Mouse (Mus musculus) liver, adult (tissue): ENCODE results near the gene Aarsd1.

Experiments
- GATA4 ChIP-seq: IDR thresholded peaks from 2 replicates; pipeline ENCODE4 v1.6.1; 2014; ENCODE audit warnings: mild to moderate bottlenecking, low read length; ENCODE audit not compliant: insufficient replicate concordance

Aarsd1 gene

DNA sequence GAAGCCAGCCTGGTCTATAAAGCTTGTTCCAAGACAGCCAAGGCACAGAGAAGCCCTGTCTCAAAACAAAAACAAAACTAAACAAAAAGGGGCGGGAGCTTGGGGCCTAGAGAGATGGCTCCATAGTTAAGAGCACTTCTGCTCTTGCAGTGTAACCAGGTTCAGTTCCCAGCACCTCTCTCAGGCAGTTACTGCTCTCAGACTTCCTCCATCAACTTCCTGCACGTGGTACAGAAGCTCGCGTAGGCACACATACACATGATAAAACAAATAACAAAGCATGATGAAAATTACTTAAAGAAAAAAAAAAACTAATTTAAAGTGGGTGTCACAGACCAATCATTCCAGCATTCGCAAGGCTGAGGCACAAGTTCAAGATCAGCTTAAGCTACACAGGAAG is 2.7 kb upstream of the Aarsd1 start:
- TF ChIP-seq GATA4, result no peak

DNA sequence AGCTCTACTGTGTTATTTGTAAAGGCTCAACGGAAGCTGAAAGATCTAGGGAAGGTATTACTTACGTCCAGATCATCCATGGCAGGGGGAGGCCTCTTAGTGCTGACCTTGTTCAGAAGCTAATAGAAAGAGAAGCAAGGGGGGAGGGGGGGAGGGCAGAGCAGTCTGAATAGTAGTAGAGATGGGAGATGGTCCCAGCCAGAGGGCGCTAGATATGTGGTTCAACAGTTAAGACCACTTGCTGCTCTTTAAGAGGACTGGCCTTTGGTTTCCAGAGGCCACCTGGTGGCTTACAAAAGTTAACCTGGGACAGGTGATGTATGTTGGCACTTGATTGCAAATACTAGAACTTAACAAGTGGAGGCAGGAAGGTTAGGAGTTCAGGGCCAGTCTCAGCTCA is 2.2 kb upstream of the Aarsd1 start:
- no peak for TF ChIP-seq GATA4

DNA sequence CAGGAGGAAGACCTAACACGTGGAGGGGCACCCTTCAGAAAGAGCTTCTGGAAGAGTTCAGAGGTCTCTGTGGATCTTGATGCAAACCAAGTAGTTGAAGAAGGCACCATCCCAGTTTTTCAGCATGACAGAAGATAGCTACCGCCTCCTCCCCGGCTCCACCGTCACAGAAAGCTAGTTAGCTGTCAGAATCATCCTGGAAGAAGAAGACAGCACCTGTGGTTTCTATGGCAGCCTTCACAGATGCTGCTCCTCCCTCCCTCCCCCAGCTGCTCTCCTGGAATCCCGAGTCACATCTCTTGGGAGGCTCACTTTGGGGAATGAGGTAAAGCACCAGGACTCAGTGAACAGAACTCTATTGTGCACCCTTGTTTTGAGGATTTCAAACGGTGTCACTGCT is 1.6 kb upstream of the Aarsd1 start:
- TF ChIP-seq GATA4, result no peak

DNA sequence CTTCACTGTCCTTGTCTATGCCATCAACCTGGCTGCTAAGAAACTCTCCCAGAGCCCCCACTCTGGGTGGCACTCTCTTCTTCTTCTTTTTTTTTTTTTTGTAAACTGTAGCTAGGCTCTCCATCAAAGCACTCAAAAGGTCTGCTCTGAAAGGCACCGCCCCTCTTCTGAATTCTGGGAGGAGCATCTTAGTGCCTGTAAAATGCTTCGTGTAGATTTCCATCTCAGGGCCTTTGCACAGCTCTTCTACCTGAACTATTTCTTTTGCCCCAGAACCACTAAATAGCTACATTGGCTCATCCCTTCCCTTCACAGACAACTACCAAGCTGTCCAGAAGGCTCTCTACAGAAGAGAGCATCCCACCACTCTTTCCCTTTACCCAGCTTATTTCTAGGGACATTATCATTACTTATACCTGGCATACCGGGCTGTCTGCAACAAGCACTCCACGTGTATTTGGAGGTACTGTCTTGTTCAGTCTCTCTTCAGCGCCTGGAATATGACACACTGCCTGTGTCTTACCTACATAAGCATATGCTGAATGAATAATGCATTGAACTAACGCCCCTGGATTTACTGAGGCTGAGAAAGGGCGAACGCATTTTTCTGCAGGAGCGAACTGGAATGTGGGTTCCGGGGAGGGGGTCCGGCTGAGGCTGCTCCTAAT is 848 bp downstream of the Aarsd1 start:
- no peak for TF ChIP-seq GATA4

DNA sequence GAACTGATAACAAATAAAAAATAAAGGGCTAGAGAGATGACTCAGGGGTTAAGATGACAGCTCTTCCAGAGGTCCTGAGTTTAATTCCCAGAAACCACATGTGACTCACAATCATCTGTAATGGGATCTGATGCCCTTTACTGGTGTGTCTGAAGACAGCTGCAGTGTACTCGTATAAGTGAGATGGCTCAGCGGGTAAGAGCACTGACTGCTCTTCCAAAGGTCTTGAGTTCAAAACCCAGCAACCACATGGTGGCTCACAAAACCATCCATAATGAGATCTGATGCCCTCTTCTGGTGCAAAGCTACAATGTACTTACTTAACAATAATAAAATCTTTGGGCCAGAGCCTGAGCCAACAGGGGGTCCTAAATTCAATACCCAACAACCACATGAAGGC is 2.1 kb downstream of the Aarsd1 start:
- TF ChIP-seq GATA4, result no peak

DNA sequence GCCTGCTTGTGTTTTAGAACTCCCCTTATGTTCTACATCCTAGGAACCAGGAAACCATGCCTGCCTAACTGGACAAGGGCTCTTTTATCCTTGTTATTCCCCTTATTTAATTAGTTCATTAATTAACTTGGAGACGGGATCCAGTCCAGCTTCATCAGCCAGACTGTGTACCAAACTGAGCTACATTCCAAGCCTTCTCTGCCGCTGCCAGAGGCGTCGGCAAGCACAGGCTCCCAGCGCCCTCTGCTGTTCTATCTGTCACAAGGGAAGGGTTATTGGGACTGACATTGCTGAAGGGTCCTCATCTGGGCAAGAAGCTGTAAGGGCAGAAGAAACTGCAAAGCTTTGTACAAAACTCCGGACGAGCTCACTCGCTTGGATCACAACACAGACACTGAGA is 22.3 kb downstream of the Aarsd1 start:
- TF ChIP-seq GATA4, result no peak

DNA sequence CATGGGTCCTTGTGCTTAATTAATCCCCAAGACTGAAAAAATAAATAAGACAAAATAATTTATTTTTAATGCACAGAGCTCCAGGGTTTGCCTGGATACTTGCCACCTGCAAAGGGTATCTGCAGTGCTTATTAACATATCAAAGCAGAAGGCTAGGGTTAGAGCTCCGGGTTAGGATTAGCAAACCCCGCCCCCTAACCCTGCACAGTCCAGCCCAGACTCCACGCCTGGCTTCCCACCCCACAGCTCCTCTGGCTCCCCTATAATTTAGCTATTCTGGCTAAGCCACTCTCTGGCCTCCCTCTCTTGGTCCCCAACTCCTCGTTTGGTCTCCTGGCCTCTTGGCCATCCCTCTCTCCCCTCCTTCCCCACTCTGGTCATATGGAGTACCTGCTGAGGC is 35.6 kb downstream of the Aarsd1 start:
- no peak for TF ChIP-seq GATA4

DNA sequence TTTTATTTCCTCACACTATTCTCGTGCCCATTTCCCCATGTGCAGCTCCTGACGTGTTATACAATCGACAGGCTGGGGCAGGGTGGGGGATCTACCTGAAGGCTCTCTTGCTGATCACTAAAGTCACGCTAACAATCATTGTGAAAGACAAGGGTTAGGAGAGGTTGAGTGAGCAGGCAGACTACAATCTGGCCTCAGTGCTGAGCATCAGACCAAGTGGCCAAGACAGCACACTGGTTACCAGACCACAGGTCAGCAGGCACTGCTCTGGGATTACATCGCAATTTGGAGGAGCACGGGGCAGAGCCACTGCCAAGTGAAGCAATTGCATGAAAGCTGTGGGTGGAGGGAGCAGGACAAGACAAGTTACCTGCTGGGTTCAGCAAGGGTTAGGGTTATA is 38.5 kb downstream of the Aarsd1 start:
- TF ChIP-seq GATA4, result no peak

DNA sequence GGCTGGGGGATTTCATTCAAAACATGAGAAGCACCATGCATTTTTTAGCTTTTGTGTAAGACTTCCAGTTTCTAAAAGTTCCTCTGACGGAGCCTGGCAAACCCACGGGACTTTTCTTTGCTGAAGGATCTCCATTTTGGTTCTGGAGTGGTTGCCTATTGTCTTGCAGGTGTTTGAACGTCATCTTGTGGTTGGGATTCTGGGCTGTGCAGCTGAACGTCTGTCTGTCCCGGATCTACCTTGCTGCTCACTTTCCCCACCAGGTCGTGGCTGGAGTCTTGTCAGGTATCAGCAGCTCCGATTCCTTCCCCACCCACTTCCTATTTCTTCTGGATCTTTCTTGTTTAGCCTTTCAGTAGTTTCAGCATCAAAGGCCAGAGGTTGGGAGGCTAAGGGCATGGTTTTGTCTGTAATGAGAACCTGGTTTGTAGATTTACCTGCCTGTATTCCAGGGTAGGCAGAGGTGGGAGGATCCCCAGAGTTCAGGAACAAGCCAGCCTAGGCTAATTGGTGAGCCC is 42.9 kb downstream of the Aarsd1 start:
- no peak for TF ChIP-seq GATA4

DNA sequence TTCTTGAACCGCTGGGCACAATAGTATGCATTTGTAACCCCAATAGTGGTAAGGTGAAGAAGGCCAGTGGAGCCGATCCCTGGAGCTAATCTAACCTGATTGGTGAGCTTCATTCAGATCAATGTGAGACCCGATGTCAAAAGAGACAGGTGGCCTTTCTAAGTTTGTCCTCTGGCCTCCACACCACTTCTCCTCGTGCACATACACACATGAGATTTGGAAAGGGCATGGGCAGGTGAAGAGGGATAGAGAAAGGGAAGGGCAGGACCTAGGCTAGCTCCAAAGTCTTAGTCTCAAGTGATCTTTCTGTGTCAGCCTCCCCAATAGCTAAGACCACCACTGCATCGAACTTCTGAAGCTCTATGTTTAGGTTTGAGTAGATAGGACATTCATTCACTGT is 47.3 kb downstream of the Aarsd1 start:
- TF ChIP-seq GATA4, result no peak

DNA sequence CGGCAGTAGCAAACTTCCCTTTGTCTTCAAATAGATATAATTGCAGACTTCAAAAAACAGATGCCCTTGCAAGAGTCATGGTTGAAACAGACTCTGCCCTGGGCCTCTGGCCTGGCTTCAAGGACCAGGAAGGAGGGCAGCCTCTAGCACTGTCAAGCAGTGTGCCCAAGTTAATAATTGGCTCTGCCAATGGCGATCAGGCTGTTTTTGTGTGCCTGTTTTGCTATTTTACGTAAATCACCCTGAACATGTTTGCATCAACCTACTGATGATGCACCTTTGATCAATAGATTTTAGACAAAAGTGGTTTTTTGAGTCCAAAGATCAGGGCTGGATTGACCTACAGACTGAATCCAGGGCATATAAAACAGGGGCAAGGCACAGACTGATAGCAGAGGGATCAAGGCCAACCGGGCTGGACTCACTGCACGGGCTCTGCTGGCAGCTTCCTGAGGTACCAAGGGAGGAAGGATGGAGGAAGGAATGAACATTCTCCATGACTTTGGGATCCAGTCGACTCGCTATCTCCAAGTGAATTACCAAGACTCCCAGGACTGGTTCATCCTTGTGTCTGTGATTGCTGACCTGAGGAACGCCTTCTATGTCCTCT is 50.0 kb downstream of the Aarsd1 start, which contains the start of gene G6pc:
G6pc (plus strand) TSS at position 236 of the 610 bp plus-strand sequence.
- TF ChIP-seq GATA4, result peak; percentile 84

DNA sequence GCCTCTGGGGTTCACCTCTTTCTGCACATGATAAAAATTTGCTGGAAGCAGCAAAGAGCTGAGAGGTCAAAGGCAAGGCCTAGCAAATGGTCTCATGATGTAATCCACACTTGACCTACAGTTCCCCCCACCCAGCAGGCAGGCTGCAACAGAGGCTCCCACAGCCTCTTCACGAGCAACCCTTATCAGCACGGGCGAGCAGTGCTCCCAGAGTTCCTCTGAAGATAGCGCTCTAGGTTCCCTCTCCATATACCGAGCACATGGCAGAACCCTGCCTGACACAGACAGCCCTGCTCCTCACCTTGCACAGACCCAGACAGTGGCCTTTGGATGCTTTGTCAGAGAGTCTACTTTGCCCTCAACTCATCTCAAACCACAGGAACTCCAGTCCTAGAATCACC is 52.9 kb downstream of the Aarsd1 start:
- peak; percentile 98 for TF ChIP-seq GATA4

DNA sequence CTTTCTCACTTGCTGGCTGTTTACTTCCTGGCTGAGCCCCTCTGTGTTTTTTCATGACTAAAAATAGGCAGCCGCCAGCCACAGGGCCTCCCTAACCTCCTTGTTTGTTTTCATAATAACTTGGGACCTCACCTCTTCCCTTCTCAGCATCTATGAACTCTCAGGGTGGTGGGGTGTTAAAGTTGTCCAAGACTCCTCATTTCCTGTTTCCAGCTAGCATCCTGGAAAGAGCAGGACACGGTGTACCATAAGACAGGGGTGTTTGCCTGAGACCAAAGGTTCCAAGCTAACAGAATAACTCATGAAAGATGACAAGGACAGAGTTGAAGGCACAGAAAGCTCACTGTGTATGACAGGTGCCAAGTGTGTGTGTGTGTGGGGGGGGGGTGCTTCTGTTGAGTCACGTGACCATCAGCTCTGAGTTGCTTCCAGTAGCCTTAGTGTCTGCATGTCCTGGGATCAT is 56.7 kb downstream of the Aarsd1 start:
- TF ChIP-seq GATA4, result no peak

DNA sequence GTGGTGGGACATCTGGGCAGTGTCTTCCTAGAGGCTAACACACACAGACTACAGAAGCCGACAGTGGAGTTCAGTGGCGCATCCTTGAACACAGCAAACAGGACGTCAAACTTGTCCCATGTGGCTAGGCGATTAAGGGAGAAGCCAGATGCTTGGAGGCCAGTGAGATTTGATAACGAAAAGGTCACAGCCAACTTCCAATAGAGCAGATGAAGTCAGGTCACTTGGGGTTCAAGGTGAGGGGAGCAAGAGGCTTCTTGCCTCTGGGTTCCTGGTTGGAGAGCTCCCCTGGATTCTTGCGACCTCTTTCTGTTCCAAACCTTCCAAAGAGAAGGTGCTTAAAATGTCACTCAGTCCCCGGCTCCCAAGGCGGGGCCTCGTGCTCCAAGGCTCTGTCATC is 57.6 kb downstream of the Aarsd1 start:
- TF ChIP-seq GATA4, result no peak

DNA sequence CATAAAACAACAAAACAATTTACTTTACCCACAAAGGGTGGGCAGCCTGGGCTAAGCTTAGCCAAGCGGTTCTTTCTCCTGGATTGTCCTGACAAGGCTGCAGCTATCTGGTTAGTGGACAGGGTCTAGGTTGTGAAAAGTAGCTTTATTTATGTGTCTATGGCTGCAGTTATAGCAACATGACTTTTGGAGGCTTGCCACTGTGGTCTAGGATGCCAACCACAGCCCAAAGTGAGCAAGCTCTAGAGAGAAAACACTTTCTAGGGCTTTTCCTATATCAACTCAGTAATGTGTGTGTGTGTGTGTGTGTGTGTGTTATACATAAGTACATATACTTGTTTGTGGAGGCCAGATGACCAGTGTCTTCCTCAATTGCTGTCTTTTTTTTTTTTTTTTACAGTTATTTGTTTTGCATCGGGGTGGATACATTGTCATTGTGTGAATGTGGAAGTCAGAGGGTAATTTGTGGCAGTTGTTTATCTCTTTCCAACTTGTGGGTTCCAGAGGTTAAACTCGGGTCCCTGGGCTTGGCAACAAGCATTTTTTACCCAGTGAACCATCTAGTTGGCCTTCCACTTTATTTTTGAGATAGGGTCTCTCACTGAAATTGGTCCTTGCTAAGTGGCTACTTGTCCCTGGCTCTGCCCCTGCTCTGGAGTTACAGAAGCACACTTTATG is 59.8 kb downstream of the Aarsd1 start:
- TF ChIP-seq GATA4, result no peak
